Mouse (Mus musculus) thymus, adult 2 months (tissue): ENCODE data around the gene Sry. TPM values are rescaled to one million over a fixed set of nuclear protein-coding genes. Genes with fewer than 3 reads are reported as not detected.

Experiments used
- DNase-seq: peaks from one replicate; pipeline ENCODE4 v3.0.0; 2021
- H3K27ac ChIP-seq: fragments of 200-500 bp; 2 replicates; pipeline ENCODE4 v1.5.1; 2012; ENCODE audit warnings: low read length, control low read depth; ENCODE audit not compliant: control insufficient read depth, insufficient read depth
- H3K27me3 ChIP-seq: fragments of 200-500 bp; 2 replicates; pipeline ENCODE4 v1.6.1; 2012; ENCODE audit warnings: mild to moderate bottlenecking, low read length, moderate library complexity, mixed read lengths; ENCODE audit not compliant: control insufficient read depth, insufficient read depth
- H3K36me3 ChIP-seq: fragments of 200-500 bp; 2 replicates; pipeline ENCODE4 v1.6.1; 2012; ENCODE audit warnings: mild to moderate bottlenecking, low read length, moderate library complexity; ENCODE audit not compliant: control insufficient read depth, insufficient read depth
- H3K4me1 ChIP-seq: fragments of 200-500 bp; replicated peaks from 2 replicates; pipeline ENCODE4 v1.6.1; 2012; ENCODE audit warnings: low read length; ENCODE audit not compliant: control insufficient read depth, insufficient read depth
- H3K4me3 ChIP-seq: fragments of 200-500 bp; 2 replicates; pipeline ENCODE4 v1.5.1; 2012; ENCODE audit warnings: mild to moderate bottlenecking, low read length, control low read depth, moderate library complexity; ENCODE audit not compliant: control insufficient read depth, insufficient read depth
- CTCF ChIP-seq: fragments of 200-500 bp; IDR thresholded peaks from 2 replicates; pipeline ENCODE4 v1.5.1; 2012; ENCODE audit warnings: mild to moderate bottlenecking, control low read depth, low read length, moderate library complexity, borderline replicate concordance; ENCODE audit not compliant: control insufficient read depth, poor library complexity, insufficient read depth; ENCODE audit errors: extremely low read depth
- POLR2A ChIP-seq: fragments of 200-500 bp; IDR thresholded peaks from 2 replicates; pipeline ENCODE4 v1.6.1; 2012; ENCODE audit warnings: mild to moderate bottlenecking, low read length, control low read depth, moderate library complexity; ENCODE audit not compliant: control insufficient read depth, poor library complexity, insufficient read depth; ENCODE audit errors: extremely low read depth
- WGBS: fragments of 180-500 bp; shearing (Covaris S2); methylation state at CpG from one replicate; pipeline ENCODE4 v1.1.7; 2018; 5-methylcytosine and 5-hydroxymethylcytosine counted together
- polyA plus RNA-seq: library from polyadenylated mRNA; depleted of rRNA; stranded (reverse); fragments of >200 nt; gene quantifications from 2 replicates; pipeline ENCODE4 v1.2.3, GENCODE M21; 2012; rRNA removed

Sry gene
- polyA plus RNA-seq = 0.13 TPM in 1 of 2 replicates, not detected in the other

- no peaks in the 10 kb centered on the region for H3K27me3 ChIP-seq
- TF ChIP-seq CTCF = no peak
- no peak for TF ChIP-seq POLR2A
- DNase-seq = no peak
- no peak within 1 kb of the TSS for H3K4me3 ChIP-seq
- no peaks in the 10 kb centered on the region for H3K4me1 ChIP-seq
- WGBS = 73% methylated on average over 2 of the region's 2 CpGs
- H3K27ac ChIP-seq = no peak within 1 kb of the TSS
- H3K36me3 ChIP-seq = no peaks in the 10 kb centered on the region
Measured at GRCm38 (mm10) chrY:2663558-2663957, at the start of gene Sry. TSS of gene Sry (minus strand) at chrY:2663658.

Other genes starting within 250 kb of the Sry start
- gene H2al2c, start 64.6 kb downstream of the Sry start, polyA plus RNA-seq = not detected in 2 replicates
- gene H2al2b, start 57.0 kb upstream of the Sry start, polyA plus RNA-seq = not detected in 2 replicates
- gene Gm4064, start 132.5 kb upstream of the Sry start, polyA plus RNA-seq = not detected in 2 replicates
- gene Rbmy, start 167.0 kb upstream of the Sry start, polyA plus RNA-seq = not detected in 2 replicates
- gene Gm10256, start 167.0 kb upstream of the Sry start, polyA plus RNA-seq = not detected in 2 replicates
- gene Gm10352, start 237.3 kb upstream of the Sry start, polyA plus RNA-seq = not detected in 2 replicates